Mouse (Mus musculus): Measurements from ENCODE around the gene Pakap. TPM values are rescaled to one million over a fixed set of nuclear protein-coding genes. Genes with fewer than 3 reads are reported as not detected.

The Pakap gene
- total RNA-seq, 2 experiments from 2014 or later = 2.8 to 4.8 TPM

- no peak for DNase-seq (ENCODE audit: low spot score)
Measured at GRCm38 (mm10) chr4:57914193-57915190, 346.5 kb downstream of the Pakap start.

GRCm38 (mm10) chr4:57915216-57915965, 347.4 kb downstream of the Pakap start:
- DNase-seq (ENCODE audit: low spot score) = peak; percentile 30

- no peak for DNase-seq (ENCODE audit: low spot score)
Measured at GRCm38 (mm10) chr4:57916201-57916661, 348.3 kb downstream of the Pakap start, which contains the start of gene D630039A03Rik. Gene D630039A03Rik, minus strand, starts transcription at chr4:57916297.

GRCm38 (mm10) chr4:57916711-57917110, 348.7 kb downstream of the Pakap start:
- DNase-seq (ENCODE audit: low spot score) = no peak

GRCm38 (mm10) chr4:57919494-57920423, 351.8 kb downstream of the Pakap start:
- no peak for DNase-seq (ENCODE audit: low spot score)

- DNase-seq (ENCODE audit: low spot score) = no peak
Measured at GRCm38 (mm10) chr4:57920522-57920921, 352.5 kb downstream of the Pakap start.

- DNase-seq (ENCODE audit: low spot score) = no peak
Measured at GRCm38 (mm10) chr4:57922171-57922570, 354.2 kb downstream of the Pakap start.

GRCm38 (mm10) chr4:57924556-57925071, 356.6 kb downstream of the Pakap start:
- DNase-seq (ENCODE audit: low spot score) = no peak

- DNase-seq (ENCODE audit: low spot score) = no peak
Measured at GRCm38 (mm10) chr4:57927464-57928205, 359.7 kb downstream of the Pakap start.

- no peak for DNase-seq (ENCODE audit: low spot score)
Measured at GRCm38 (mm10) chr4:57930559-57931170, 362.7 kb downstream of the Pakap start.

GRCm38 (mm10) chr4:57934181-57934580, 366.2 kb downstream of the Pakap start:
- no peak for DNase-seq (ENCODE audit: low spot score)

GRCm38 (mm10) chr4:57937292-57937691, 369.3 kb downstream of the Pakap start:
- DNase-seq (ENCODE audit: low spot score) = no peak

GRCm38 (mm10) chr4:57940631-57941030, 372.7 kb downstream of the Pakap start:
- DNase-seq (ENCODE audit: low spot score) = no peak

- no peak for DNase-seq (ENCODE audit: low spot score)
Measured at GRCm38 (mm10) chr4:57942892-57943291, 374.9 kb downstream of the Pakap start.

Other genes with a start within 250 kb of the Pakap start
- gene Palm2, start 133.9 kb upstream of the Pakap start, total RNA-seq (2021) = under 1 TPM in 1 of 2 experiments, not detected in 1; 0.27 TPM
- 10 to 100 TPM; 28.7 to 41.5 TPM for gene Akap2, start 149.5 kb downstream of the Pakap start, total RNA-seq (2021)

Measured in gastrocnemius, adult 18-20 months (tissue).